Mouse (Mus musculus) spleen, adult 18-20 months (tissue): ENCODE results near the gene Tesk1.

Source experiments
- DNase-seq, 2 experiments: peaks; one replicate each; pipeline ENCODE4 v3.0.0; 2022; ENCODE audit warnings: mixed read lengths in 2 of 2

Tesk1 gene

GRCm38 (mm10) chr4:43441639-43442038, at the start of gene Tesk1:
Gene Tesk1 (plus strand): TSS chr4:43441939.
- no peak for DNase-seq

GRCm38 (mm10) chr4:43394345-43394891, 47.3 kb upstream of the Tesk1 start:
- DNase-seq = no peak

- DNase-seq = no peak
Measured at GRCm38 (mm10) chr4:43395147-43395546, 46.6 kb upstream of the Tesk1 start.

GRCm38 (mm10) chr4:43395836-43396235, 45.9 kb upstream of the Tesk1 start:
- no peak for DNase-seq

GRCm38 (mm10) chr4:43396381-43396780, 45.4 kb upstream of the Tesk1 start:
- no peak for DNase-seq

GRCm38 (mm10) chr4:43398014-43398413, 43.7 kb upstream of the Tesk1 start:
- no peak for DNase-seq

GRCm38 (mm10) chr4:43398829-43399331, 42.9 kb upstream of the Tesk1 start:
- no peak for DNase-seq

GRCm38 (mm10) chr4:43399391-43400131, 42.2 kb upstream of the Tesk1 start:
- no peak for DNase-seq

- no peak for DNase-seq
Measured at GRCm38 (mm10) chr4:43400976-43401375, 40.8 kb upstream of the Tesk1 start.

- no peak for DNase-seq
Measured at GRCm38 (mm10) chr4:43401486-43401885, 40.3 kb upstream of the Tesk1 start.

- no peak for DNase-seq
Measured at GRCm38 (mm10) chr4:43402212-43402611, 39.5 kb upstream of the Tesk1 start.

GRCm38 (mm10) chr4:43404697-43405096, 37.0 kb upstream of the Tesk1 start:
- no peak for DNase-seq

GRCm38 (mm10) chr4:43406162-43406971, 35.4 kb upstream of the Tesk1 start:
- DNase-seq = no peak

GRCm38 (mm10) chr4:43407071-43407920, 34.4 kb upstream of the Tesk1 start:
- DNase-seq = no peak

GRCm38 (mm10) chr4:43414761-43415160, 27.0 kb upstream of the Tesk1 start:
- DNase-seq = no peak

- no peak for DNase-seq
Measured at GRCm38 (mm10) chr4:43415221-43416070, 26.3 kb upstream of the Tesk1 start.

GRCm38 (mm10) chr4:43416071-43416490, 25.7 kb upstream of the Tesk1 start:
- DNase-seq = no peak

GRCm38 (mm10) chr4:43417269-43418062, 24.3 kb upstream of the Tesk1 start:
- no peak for DNase-seq

- DNase-seq = no peak
Measured at GRCm38 (mm10) chr4:43418450-43418849, 23.3 kb upstream of the Tesk1 start.

GRCm38 (mm10) chr4:43418973-43419656, 22.6 kb upstream of the Tesk1 start:
- no peak for DNase-seq
